Mouse (Mus musculus) liver, postnatal 0 days (tissue): Measurements from ENCODE around the gene Rgs9.

Experiments
- CTCF ChIP-seq: sonication (generic); IDR thresholded peaks from 2 replicates; pipeline ENCODE4 v1.5.1; 2016; ENCODE audit warnings: antibody characterized with exemption, low read depth
- EP300 ChIP-seq: IDR thresholded peaks from 2 replicates; pipeline ENCODE4 v1.6.1; 2016; ENCODE audit warnings: antibody characterized with exemption, low read depth, mild to moderate bottlenecking

GRCm38 (mm10) chr11:109210341-109210740 lies 87.6 kb downstream of the Rgs9 start:
- TF ChIP-seq EP300 (no peak), CTCF (no peak)
